Mouse (Mus musculus) embryonic facial prominence, embryonic 14.5 days (tissue): ENCODE results near the gene Ms4a15. TPM values are rescaled to one million over a fixed set of nuclear protein-coding genes. Genes with fewer than 3 reads are reported as not detected.
A peak's percentile ranks its signal among the peaks of the same experiment; 100 is the strongest.

Experiments used
- ATAC-seq: fragments of 200-750 bp; cut with Nextera tagmentation; 2 replicates; pipeline ENCODE4 v1.8.0; 2017; ENCODE audit warnings: low read depth, moderate number of reproducible peaks, moderate TSS enrichment
- DNase-seq: peaks from one replicate; pipeline ENCODE4 v3.0.0-alpha.2; 2015; ENCODE audit warnings: low spot score
- H3K27ac ChIP-seq: fragments of 300-500 bp; sonication (generic); replicated peaks from 2 replicates; pipeline ENCODE4 v1.5.1; 2014; ENCODE audit warnings: low read depth, mild to moderate bottlenecking, low read length, moderate library complexity
- H3K27me3 ChIP-seq: fragments of 300-500 bp; sonication (generic); replicated peaks from 2 replicates; pipeline ENCODE4 v1.6.1; 2014; ENCODE audit warnings: low read length; ENCODE audit not compliant: control insufficient read depth, insufficient read depth
- H3K36me3 ChIP-seq: fragments of 300-500 bp; sonication (generic); 2 replicates; pipeline ENCODE4 v1.6.1; 2014; ENCODE audit warnings: low read length, mixed read lengths; ENCODE audit not compliant: control insufficient read depth, insufficient read depth
- H3K4me1 ChIP-seq: fragments of 300-500 bp; sonication (generic); 2 replicates; pipeline ENCODE4 v1.6.1; 2014; ENCODE audit warnings: antibody characterized with exemption, low read length; ENCODE audit not compliant: control insufficient read depth, insufficient read depth
- H3K4me2 ChIP-seq: fragments of 300-500 bp; sonication (generic); 2 replicates; pipeline ENCODE4 v1.6.1; 2014; ENCODE audit warnings: low read depth, mild to moderate bottlenecking, low read length, moderate library complexity, mixed read lengths
- H3K4me3 ChIP-seq: fragments of 300-500 bp; sonication (generic); 2 replicates; pipeline ENCODE4 v1.5.1; 2014; ENCODE audit warnings: low read depth, mild to moderate bottlenecking, low read length
- H3K9ac ChIP-seq: fragments of 300-500 bp; sonication (generic); 2 replicates; pipeline ENCODE4 v1.6.1; 2014; ENCODE audit warnings: low read depth, mild to moderate bottlenecking, low read length, moderate library complexity, mixed read lengths
- H3K9me3 ChIP-seq: fragments of 300-500 bp; sonication (generic); 2 replicates; pipeline ENCODE4 v1.6.1; 2016; ENCODE audit warnings: low read length; ENCODE audit not compliant: control insufficient read depth
- WGBS: fragments of 180-500 bp; shearing (Covaris S2); extraction: QIAGEN DNeasy Blood & Tissue Kit; methylation state at CpG from one replicate; pipeline ENCODE4 v1.1.7; 2014; 5-methylcytosine and 5-hydroxymethylcytosine counted together
- polyA plus RNA-seq: library from polyadenylated mRNA; unstranded; fragments of >200 nt; fragmentation: Nextera tagmentation; extraction: Ambion mirVana; gene quantifications from 2 replicates; pipeline ENCODE4 v1.2.1, GENCODE M21; 2014

Ms4a15 gene
- polyA plus RNA-seq, 1 experiment from 2014 or later: not detected

DNA sequence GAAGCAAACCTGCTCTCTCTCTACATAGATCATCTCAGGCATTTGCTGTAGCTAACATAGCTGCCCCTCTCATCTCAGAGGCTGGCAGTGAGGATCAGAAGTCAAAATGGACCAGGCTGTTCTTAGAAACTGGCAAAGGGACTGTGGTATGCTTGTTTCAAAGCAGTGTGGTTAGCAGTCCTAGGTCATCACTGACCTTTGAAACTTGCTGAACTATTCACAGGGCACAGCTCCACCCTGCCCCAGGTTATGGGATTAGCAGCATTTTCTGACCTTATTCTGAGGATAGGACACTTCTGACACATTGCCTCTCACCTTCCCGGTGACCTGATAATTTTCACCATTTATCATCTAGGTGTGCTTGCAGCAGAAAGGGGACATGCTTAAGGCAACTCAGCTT lies 4.5 kb downstream of the Ms4a15 start:
- Histone ChIP-seq H3K4me2 (no peak overlapping the region), H3K9ac (no peak overlapping the region), H3K27ac (no peak overlapping the region), H3K4me3 (no peak overlapping the region), H3K9me3 (no peaks in the 10 kb centered on the region), H3K27me3 (no peaks in the 10 kb centered on the region; the same call in 1 of the 2 replicates), H3K36me3 (no peaks in the 10 kb centered on the region), H3K4me1 (no peaks in the 10 kb centered on the region)
- ATAC-seq: no peak
- DNase-seq: no peak
- WGBS: 85% methylated on average over 1 of the region's 1 CpGs

DNA sequence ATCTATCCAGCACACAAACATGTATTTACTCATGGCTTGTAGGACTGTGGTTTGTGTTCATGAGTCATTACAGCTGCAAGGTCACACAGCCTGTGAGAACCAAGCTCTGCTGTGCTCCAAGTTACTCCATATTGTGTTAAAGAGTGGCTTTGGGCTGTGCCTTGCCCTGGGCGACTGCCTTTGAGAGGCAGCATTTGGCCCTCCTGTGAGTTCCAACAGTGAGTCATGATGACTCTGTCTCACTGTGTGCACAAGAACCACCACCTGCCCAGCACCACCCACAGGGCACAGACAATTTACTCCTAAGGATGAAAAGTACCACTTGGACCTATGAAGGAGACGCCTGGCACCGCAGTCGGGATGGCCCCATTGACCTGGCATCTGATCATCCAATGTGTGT lies 7.2 kb downstream of the Ms4a15 start:
- Histone ChIP-seq H3K4me1 (no peaks in the 10 kb centered on the region), H3K9ac (no peak overlapping the region), H3K36me3 (no peaks in the 10 kb centered on the region), H3K9me3 (no peaks in the 10 kb centered on the region), H3K4me3 (no peak overlapping the region), H3K4me2 (no peak overlapping the region), H3K27ac (no peak overlapping the region), H3K27me3 (no peaks in the 10 kb centered on the region; the same call in 1 of the 2 replicates)
- WGBS: 81% methylated on average over 4 of the region's 4 CpGs
- DNase-seq (no peak), ATAC-seq (no peak)

DNA sequence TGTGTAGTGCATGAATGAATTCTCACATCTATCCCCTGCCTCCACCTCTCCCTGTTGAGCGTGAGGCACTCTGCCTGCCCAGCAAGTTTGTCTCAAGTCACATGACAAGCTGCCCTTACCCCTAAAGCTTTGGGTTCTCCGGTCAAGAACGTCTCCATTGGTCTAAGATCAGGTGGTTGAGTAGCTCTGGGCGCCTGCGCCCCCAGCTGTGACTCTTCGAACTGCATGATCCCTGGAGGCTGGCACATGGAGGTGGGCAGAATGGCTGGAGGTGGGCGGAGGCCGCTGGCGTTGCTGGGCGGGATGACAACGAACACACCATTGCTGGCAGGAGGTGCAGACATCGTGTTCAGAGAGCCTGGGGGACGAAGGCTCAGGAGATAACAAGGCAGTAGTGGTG lies 8.5 kb downstream of the Ms4a15 start:
- H3K27ac ChIP-seq: no peak overlapping the region
- no peak overlapping the region for H3K4me3 ChIP-seq
- no peak overlapping the region for H3K9ac ChIP-seq
- no peak overlapping the region for H3K4me2 ChIP-seq
- no peaks in the 10 kb centered on the region for H3K27me3 ChIP-seq
- ATAC-seq: no peak
- no peaks in the 10 kb centered on the region for H3K4me1 ChIP-seq
- no peaks in the 10 kb centered on the region for H3K9me3 ChIP-seq
- no peak for DNase-seq
- no peaks in the 10 kb centered on the region for H3K36me3 ChIP-seq
- WGBS: 75% methylated on average over 13 of the region's 13 CpGs

DNA sequence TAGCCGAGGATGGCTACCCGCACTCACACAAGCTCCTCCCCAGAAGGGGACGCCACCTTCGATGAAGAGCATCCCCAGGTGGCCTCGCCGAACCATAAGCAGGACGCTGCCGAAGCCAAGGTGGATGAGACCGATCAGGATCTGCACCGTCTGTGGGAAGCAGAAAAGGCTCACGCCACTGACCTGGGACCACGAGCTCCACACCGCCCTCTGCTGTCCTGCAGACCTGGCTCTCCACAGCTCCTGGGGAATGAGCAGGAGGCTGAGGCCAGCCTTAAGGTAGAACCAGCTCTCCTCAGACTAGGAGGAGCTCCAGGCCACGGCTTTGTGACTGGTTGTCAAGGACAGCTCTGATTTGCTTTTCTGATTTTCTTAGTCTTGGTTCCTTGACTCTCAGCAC lies 9.9 kb downstream of the Ms4a15 start:
- ATAC-seq: no peak
- Histone ChIP-seq H3K4me1 (0 out of 2 replicates have a peak, but pooled peaks cover under 1% of the 10 kb centered on the region), H3K9ac (no peak overlapping the region), H3K27ac (no peak overlapping the region), H3K4me2 (no peak overlapping the region), H3K27me3 (no peaks in the 10 kb centered on the region), H3K36me3 (no peaks in the 10 kb centered on the region), H3K9me3 (no peaks in the 10 kb centered on the region), H3K4me3 (no peak overlapping the region)
- WGBS: 30% methylated on average over 10 of the region's 14 CpGs
- no peak for DNase-seq

DNA sequence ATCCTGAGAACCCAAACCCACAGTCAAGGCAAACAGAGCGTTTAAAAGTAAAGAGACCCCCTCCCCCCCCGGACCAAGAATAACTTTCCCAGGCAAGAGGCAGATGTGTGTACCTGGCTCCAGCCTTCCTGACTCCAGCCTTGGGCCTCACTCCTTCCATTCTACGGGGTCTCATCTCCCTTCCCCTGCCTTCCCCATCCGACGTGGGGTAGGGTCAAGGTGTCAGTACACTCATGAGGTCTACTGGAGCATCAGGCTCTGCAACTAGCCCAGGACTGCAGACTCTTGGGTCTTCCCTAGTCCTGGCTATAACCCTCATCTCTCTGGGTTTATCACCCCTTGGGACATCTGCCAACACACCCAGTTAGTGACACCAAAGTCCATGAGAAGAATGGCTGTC lies 12.8 kb downstream of the Ms4a15 start:
- Histone ChIP-seq H3K4me3 (no peak overlapping the region), H3K36me3 (no peaks in the 10 kb centered on the region), H3K4me1 (0 out of 2 replicates have a peak, but pooled peaks cover 5% of the 10 kb centered on the region), H3K4me2 (no peak overlapping the region), H3K9ac (no peak overlapping the region), H3K27ac (no peak overlapping the region), H3K27me3 (no peaks in the 10 kb centered on the region), H3K9me3 (no peaks in the 10 kb centered on the region)
- DNase-seq (no peak), ATAC-seq (no peak)
- WGBS: 94% methylated on average over 5 of the region's 5 CpGs

DNA sequence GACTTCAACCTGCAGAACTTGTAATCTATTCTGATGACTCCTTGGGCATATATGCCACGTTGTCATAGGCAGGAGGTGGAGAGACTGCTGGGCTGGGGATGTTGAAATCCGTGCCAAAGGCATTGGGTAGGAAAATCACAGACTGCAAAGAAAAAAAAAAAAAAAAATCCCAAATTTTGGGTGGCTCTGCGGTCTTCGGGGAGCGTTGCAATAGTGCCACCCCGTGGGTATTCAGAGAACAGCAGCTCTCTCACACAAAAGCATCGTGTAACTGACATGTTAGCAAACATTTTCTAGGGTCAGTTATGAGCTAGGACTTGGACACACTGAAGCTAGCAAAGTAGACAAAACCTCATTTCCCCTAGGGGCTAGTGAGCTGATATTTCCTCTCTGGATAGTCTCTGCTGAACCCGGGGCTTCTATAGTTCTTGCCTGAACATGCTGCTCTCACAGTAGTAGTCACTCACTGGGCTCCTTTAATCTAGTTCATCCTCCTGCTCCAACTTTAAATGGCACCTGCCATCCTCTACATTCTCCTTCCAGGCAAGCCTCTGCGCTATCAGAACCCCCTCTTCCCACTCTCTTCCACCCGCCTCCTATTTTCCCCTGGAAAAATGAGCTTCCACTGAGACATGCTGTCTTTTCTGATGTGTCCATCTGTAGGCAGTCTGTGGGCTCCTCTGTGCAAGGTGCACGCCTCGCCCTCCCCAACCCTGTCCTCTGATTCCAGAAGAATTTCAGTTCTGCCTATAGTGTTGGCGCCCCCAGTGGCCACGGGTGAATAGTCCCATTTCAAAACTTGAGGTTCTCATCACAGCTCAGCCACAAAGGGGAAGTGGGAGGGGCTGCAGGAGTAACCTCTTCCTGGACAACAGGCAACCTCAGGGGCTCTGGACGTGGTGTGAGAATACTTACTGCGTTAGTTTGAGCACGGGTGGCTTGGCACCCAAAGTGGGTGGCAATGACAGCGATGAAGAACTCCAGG lies 13.6 kb downstream of the Ms4a15 start:
- Histone ChIP-seq H3K9me3 (no peaks in the 10 kb centered on the region), H3K9ac (no peak overlapping the region), H3K4me2 (peak overlapping the region; percentile 13; the same call in 1 of the 2 replicates), H3K4me3 (no peak overlapping the region), H3K36me3 (no peaks in the 10 kb centered on the region), H3K27me3 (no peaks in the 10 kb centered on the region), H3K4me1 (0 out of 2 replicates have a peak, but pooled peaks cover 5% of the 10 kb centered on the region), H3K27ac (no peak overlapping the region)
- 14% methylated on average over 18 of the region's 18 CpGs for WGBS
- DNase-seq: peak; percentile 55
- no peak for ATAC-seq

DNA sequence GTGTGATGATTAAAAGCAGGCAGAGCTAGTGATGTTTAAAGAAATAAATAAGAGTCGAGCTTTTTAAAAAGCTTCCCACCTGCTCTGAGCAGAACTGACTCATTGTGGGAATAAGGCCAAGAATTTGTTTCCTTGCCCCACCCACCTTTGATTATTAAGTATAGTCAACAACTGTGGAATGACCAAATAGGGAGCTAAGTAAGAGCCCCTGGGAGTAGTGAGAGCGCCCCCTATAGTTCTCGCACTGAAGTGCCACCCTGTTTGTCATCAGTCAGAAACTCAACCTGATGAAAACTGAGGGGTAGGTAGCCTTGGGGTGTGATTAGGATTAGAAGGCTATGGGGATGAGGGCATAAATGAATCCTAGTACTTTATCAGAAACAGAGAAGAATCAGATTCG lies 16.7 kb downstream of the Ms4a15 start:
- WGBS: 40% methylated on average over 4 of the region's 4 CpGs
- H3K4me3 ChIP-seq: no peak overlapping the region
- no peaks in the 10 kb centered on the region for H3K9me3 ChIP-seq
- DNase-seq: peak; percentile 42
- no peak overlapping the region for H3K9ac ChIP-seq
- H3K4me1 ChIP-seq: 0 out of 2 replicates have a peak, but pooled peaks cover 5% of the 10 kb centered on the region
- no peaks in the 10 kb centered on the region for H3K36me3 ChIP-seq
- H3K27me3 ChIP-seq: no peaks in the 10 kb centered on the region
- no peak overlapping the region for H3K27ac ChIP-seq
- H3K4me2 ChIP-seq: no peak overlapping the region
- ATAC-seq: no peak

DNA sequence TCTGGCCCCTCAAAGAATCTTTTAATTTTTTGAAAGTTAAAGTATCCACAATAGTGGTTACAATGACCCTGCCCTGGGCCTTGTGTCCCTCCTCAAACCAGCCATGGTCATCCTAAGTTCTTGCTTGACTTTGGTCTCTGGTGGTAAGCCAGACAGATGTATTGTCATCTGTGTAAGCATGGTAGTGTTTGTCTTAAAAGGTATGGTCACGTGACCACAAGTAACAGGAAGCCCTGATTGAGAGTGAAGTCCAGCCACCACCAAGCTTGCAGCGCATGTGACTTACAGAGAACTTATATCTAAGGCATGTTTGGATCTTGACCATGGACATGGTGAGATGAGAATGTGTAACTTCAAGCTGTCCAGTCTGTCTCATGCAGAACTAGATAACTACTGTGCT lies 17.9 kb downstream of the Ms4a15 start:
- H3K36me3 ChIP-seq: no peaks in the 10 kb centered on the region
- H3K27ac ChIP-seq: no peak overlapping the region
- no peaks in the 10 kb centered on the region for H3K27me3 ChIP-seq
- no peaks in the 10 kb centered on the region for H3K9me3 ChIP-seq
- ATAC-seq (no peak), DNase-seq (no peak)
- H3K4me1 ChIP-seq: 0 out of 2 replicates have a peak, but pooled peaks cover 5% of the 10 kb centered on the region
- H3K4me3 ChIP-seq: no peak overlapping the region
- no peak overlapping the region for H3K9ac ChIP-seq
- 79% methylated on average over 2 of the region's 2 CpGs for WGBS
- no peak overlapping the region for H3K4me2 ChIP-seq
